Comparison of ENCODE assay signal across 13 mouse cellular contexts in genomic region chr6:97868005-97868404, GRCm38 (mm10).
"Had no signal": no experiment of that assay in that cellular context is flagged by ENCODE, and none has a peak within 500 bp of the region (broad histone marks: within the 10 kb centered on the region; RNA-seq: fewer than 3 reads in every experiment).

No protein-coding gene starts in this region.

- H3K36me3 ChIP-seq: limb, embryonic 10.5 days; liver, embryonic 13.5 days; midbrain, embryonic 15.5 days; neural tube, embryonic 12.5 days had no signal

- H3K4me3 ChIP-seq: left cerebral cortex, adult 2 months; limb, embryonic 10.5 days; liver, embryonic 13.5 days; megakaryocyte, embryonic 14.5 days; midbrain, embryonic 15.5 days; neural tube, embryonic 12.5 days had no signal

- H3K4me1 ChIP-seq: liver, embryonic 13.5 days; midbrain, embryonic 15.5 days; neural tube, embryonic 12.5 days had no signal

- H3K27ac ChIP-seq: left cerebral cortex, adult 2 months; limb, embryonic 10.5 days; liver, embryonic 13.5 days; midbrain, embryonic 15.5 days; neural tube, embryonic 12.5 days; stomach, postnatal 0 days had no signal

- H3K9me3 ChIP-seq: limb, embryonic 10.5 days; liver, embryonic 13.5 days; megakaryocyte, embryonic 14.5 days; midbrain, embryonic 15.5 days; neural tube, embryonic 12.5 days had no signal

- DNase-seq: kidney, adult 11 months; kidney, postnatal 10 days; kidney, postnatal 4 days; liver, embryonic 13.5 days; liver, postnatal 0 days; lung, postnatal 10 days; thymus, postnatal 4 days had no signal

- H3K27me3 ChIP-seq: liver, embryonic 13.5 days; megakaryocyte, embryonic 14.5 days; midbrain, embryonic 15.5 days; neural tube, embryonic 12.5 days had no signal
